Mouse (Mus musculus) stomach, embryonic 14.5 days (tissue): ENCODE data around the gene Rfx7. TPM values are rescaled to one million over a fixed set of nuclear protein-coding genes. Genes with fewer than 3 reads are reported as not detected.

Source experiments
- ATAC-seq: fragments of 200-750 bp; cut with Nextera tagmentation; 2 replicates; pipeline ENCODE4 v1.8.0; 2017; ENCODE audit warnings: low read depth, moderate TSS enrichment; ENCODE audit not compliant: insufficient number of reproducible peaks, insufficient read depth, low FRiP score
- H3K27ac ChIP-seq: fragments of 300-500 bp; sonication (generic); 2 replicates; pipeline ENCODE4 v1.5.1; 2014; ENCODE audit warnings: mild to moderate bottlenecking, low read length, moderate library complexity, mixed read lengths
- H3K27me3 ChIP-seq: fragments of 300-500 bp; sonication (generic); 2 replicates; pipeline ENCODE4 v1.6.1; 2014; ENCODE audit warnings: low read length, control low read depth, mixed read lengths; ENCODE audit not compliant: control insufficient read depth, insufficient read depth
- H3K36me3 ChIP-seq: fragments of 300-500 bp; sonication (generic); 2 replicates; pipeline ENCODE4 v1.6.1; 2014; ENCODE audit warnings: mild to moderate bottlenecking, control low read depth, low read length, moderate library complexity, mixed read lengths; ENCODE audit not compliant: control insufficient read depth, insufficient read depth
- H3K4me1 ChIP-seq: fragments of 300-500 bp; sonication (generic); 2 replicates; pipeline ENCODE4 v1.6.1; 2014; ENCODE audit warnings: low read length, control low read depth, mixed read lengths; ENCODE audit not compliant: control insufficient read depth, insufficient read depth
- H3K4me2 ChIP-seq: fragments of 300-500 bp; sonication (generic); replicated peaks from 2 replicates; pipeline ENCODE4 v1.6.1; 2014; ENCODE audit warnings: low read depth, low read length, control low read depth
- H3K4me3 ChIP-seq: fragments of 300-500 bp; sonication (generic); 2 replicates; pipeline ENCODE4 v1.5.1; 2014; ENCODE audit warnings: low read depth, low read length, control low read depth
- H3K9ac ChIP-seq: fragments of 300-500 bp; sonication (generic); replicated peaks from 2 replicates; pipeline ENCODE4 v1.6.1; 2014; ENCODE audit warnings: low read depth, mild to moderate bottlenecking, control low read depth, low read length, moderate library complexity, mixed read lengths
- H3K9me3 ChIP-seq: fragments of 300-500 bp; sonication (generic); 2 replicates; pipeline ENCODE4 v1.6.1; 2016; ENCODE audit warnings: low read depth, low read length, control low read depth; ENCODE audit not compliant: control insufficient read depth
- WGBS: fragments of 180-500 bp; shearing (Covaris S2); extraction: QIAGEN DNeasy Blood & Tissue Kit; methylation state at CpG from one replicate; pipeline ENCODE4 v1.1.7; 2014; 5-methylcytosine and 5-hydroxymethylcytosine counted together
- polyA plus RNA-seq: library from polyadenylated mRNA; unstranded; fragments of >200 nt; fragmentation: Nextera tagmentation; extraction: Ambion mirVana; gene quantifications from 2 replicates; pipeline ENCODE4 v1.2.1, GENCODE M21; 2014

Rfx7 gene
- polyA plus RNA-seq, 1 experiment from 2014 or later, result 21.7 TPM

DNA sequence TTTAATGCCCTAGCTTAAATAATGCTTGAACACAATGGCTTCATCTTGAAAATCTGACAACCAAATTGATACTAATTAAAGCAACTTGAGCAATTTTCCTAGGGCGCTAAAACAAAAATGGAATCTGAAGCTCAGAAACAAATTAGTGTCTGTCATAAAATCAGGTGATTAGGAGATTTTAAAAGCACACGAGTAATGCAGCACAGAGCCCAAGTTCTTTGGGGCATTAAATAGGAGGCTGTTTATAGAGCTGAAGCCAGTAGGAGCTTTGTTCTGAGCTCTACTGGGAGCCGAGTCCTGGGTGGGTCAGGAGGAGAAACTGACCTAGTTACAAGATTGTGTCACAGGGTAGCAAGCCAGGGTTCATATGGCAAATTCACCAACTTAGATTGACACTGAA is 34.9 kb upstream of the Rfx7 start:
- ATAC-seq, result no peak
- no peak overlapping the region for H3K4me2 ChIP-seq
- 0 out of 2 replicates have a peak, but pooled peaks cover 4% of the 10 kb centered on the region for H3K4me1 ChIP-seq
- H3K27me3 ChIP-seq, result no peaks in the 10 kb centered on the region
- H3K9me3 ChIP-seq, result no peaks in the 10 kb centered on the region
- no peak overlapping the region for H3K27ac ChIP-seq
- H3K36me3 ChIP-seq, result no peaks in the 10 kb centered on the region
- H3K9ac ChIP-seq, result no peak overlapping the region
- H3K4me3 ChIP-seq, result no peak overlapping the region
- WGBS, result 71% methylated on average over 3 of the region's 3 CpGs

DNA sequence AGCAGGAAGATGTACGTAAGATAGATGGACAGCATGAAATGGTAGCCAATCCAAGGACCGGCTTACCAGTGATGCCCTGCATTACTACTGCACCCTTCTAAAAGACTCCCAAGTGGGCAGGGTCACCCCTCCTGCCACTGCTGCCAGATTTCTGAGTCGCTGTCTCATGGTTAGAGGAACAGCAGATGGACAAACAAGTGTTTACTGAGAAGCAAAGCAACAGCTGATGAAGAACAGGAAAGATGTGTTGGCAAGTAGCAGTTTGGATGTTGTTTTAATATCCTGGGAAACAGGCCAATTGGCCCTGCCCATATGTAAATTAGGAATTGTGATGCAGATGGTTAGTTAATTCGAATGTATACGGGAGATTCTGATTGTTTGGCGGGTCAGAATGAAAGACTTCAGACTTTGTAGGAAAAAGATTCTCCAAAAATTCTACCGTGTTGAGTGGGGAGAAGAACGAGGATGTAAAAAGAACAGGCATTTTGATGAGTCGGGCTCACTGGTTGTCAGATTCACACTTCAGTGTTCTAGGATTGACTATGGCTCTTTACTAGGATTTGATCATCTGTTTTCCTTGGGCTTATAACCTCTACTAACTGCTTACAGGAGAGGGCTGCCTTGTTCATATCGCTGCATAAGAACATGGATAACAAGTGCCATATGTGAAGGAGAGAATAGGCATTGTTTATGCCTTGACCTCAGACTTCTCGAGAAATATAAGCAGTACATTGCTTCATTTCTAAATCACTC is 19.6 kb upstream of the Rfx7 start:
- no peaks in the 10 kb centered on the region for H3K9me3 ChIP-seq

DNA sequence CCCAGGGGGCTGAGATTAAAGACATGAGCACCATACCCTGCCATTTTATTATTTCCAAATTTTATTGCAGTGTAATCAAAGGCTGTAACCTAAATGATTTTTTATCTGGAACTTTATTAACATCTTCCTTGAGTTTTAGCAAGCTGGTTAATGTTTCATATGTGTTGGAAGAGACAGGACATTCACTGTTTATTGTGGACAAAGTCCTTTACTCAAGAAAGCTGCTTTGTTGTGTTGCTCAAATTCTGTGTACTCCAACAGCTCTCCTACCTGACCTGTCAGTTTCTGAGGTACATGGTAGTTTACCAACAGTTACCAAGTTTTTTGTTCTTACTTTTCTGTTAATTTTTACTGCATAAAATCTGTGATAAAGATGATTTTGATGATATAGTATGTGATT is 16.7 kb upstream of the Rfx7 start:
- H3K4me1 ChIP-seq, result no peaks in the 10 kb centered on the region
- no peak for ATAC-seq
- no peak overlapping the region for H3K27ac ChIP-seq
- H3K36me3 ChIP-seq, result no peaks in the 10 kb centered on the region
- H3K4me3 ChIP-seq, result no peak overlapping the region
- H3K9me3 ChIP-seq, result no peaks in the 10 kb centered on the region
- no peak overlapping the region for H3K4me2 ChIP-seq
- H3K27me3 ChIP-seq, result no peaks in the 10 kb centered on the region
- no peak overlapping the region for H3K9ac ChIP-seq

More for the DNA sequence above, 19.6 kb upstream of the Rfx7 start:
- H3K27ac ChIP-seq, result no peak overlapping the region
- WGBS, result 58% methylated on average over 11 of the region's 11 CpGs
- H3K4me2 ChIP-seq, result no peak overlapping the region
- no peak overlapping the region for H3K9ac ChIP-seq
- no peak for ATAC-seq
- H3K4me3 ChIP-seq, result no peak overlapping the region
- no peaks in the 10 kb centered on the region for H3K36me3 ChIP-seq
- H3K27me3 ChIP-seq, result no peaks in the 10 kb centered on the region
- no peaks in the 10 kb centered on the region for H3K4me1 ChIP-seq

DNA sequence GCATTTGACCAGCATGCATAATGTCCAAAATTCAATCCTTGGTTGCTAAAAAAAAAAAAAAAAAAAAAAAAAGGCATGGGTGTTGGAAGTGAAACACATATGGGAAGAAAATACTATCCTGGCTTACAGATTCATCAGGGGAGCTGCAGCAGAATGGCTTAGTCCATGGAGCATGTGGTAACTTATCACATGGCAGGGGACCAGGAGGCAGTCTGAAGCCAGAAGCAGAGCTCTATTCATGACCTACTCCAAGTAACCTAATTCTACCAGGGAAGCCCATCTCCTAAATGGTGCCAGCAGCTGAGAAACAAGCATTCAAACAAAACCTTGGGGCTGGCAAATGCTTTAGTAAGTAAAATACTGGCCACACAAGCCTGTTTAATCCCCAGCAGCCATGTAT is 12.8 kb upstream of the Rfx7 start:
- no peak for ATAC-seq
- Histone ChIP-seq H3K4me2 (no peak overlapping the region), H3K27me3 (no peaks in the 10 kb centered on the region), H3K27ac (no peak overlapping the region), H3K36me3 (no peaks in the 10 kb centered on the region), H3K4me1 (no peaks in the 10 kb centered on the region), H3K9ac (no peak overlapping the region), H3K4me3 (no peak overlapping the region), H3K9me3 (no peaks in the 10 kb centered on the region)

DNA sequence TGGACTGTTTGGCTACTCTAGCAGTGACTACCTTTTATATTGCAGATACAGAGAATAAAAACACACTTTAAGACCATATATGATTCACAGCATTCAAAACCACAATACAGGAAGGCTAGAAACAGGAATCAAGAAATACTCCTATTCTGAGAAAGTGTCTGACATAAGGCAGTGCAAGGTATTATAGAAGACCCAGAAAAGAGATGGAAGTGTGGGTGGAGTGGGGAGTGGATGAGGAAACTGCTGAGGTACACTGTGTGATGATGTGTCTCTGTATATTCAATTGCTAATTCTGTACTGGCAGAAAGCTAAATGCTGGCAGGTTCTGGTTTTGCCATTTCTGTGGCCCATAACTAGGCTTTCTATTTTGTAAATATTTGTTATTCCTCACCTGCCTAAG is 11.2 kb upstream of the Rfx7 start:
- Histone ChIP-seq H3K27ac (no peak overlapping the region), H3K36me3 (no peaks in the 10 kb centered on the region), H3K4me1 (no peaks in the 10 kb centered on the region), H3K4me2 (no peak overlapping the region), H3K9ac (no peak overlapping the region), H3K9me3 (no peaks in the 10 kb centered on the region), H3K4me3 (no peak overlapping the region), H3K27me3 (no peaks in the 10 kb centered on the region)
- no peak for ATAC-seq

DNA sequence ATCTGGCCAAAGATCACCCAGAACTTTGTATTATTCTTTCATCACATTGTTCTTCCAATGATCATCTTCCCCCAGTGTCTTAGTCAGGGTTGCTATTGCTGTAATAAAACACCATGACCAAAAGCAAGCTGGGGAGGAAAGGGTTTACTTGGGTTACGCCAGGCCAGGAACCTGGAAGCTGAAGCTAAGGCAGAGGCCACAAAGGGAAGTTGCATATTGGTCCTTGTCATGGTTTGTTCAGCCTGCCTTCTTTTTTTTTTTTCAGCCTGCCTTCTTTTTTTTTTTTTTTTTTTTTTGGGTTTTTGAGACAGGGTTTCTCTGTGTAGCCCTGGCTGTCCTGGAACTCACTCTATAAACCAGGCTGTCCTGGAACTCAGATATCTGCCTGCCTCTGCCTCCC is 5.9 kb upstream of the Rfx7 start:
- Histone ChIP-seq H3K9ac (no peak overlapping the region), H3K27ac (no peak overlapping the region), H3K4me3 (no peak overlapping the region), H3K27me3 (no peaks in the 10 kb centered on the region), H3K4me2 (no peak overlapping the region), H3K4me1 (peaks cover 6% of the 10 kb centered on the region), H3K36me3 (no peaks in the 10 kb centered on the region), H3K9me3 (no peaks in the 10 kb centered on the region)
- 93% methylated on average over 1 of the region's 1 CpGs for WGBS
- no peak for ATAC-seq

DNA sequence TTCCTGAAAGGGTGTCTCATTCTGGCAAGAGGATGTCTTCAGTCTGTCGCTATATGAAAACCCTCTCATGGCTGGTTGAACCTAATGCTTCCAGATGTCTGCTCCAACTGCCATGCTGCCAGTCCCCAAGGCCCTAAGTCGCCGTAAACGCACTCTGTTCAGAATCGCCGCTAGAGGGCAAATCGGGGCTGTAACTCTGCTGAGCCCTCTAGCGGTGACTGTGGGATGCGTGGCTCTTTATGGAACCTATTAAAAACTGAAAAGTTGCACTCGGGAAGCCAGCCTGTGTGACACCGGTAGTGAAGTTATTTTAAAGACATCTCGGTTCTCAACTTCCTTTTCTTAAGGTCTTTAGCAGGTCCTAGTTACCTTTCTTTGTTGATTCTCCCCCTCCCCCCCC is 1.8 kb upstream of the Rfx7 start:
- Histone ChIP-seq H3K27ac (no peak overlapping the region), H3K9me3 (no peaks in the 10 kb centered on the region), H3K4me2 (0 out of 2 replicates have a peak overlapping the region, but pooled peaks have one; percentile 3), H3K27me3 (no peaks in the 10 kb centered on the region), H3K9ac (no peak overlapping the region), H3K36me3 (no peaks in the 10 kb centered on the region), H3K4me3 (no peak overlapping the region), H3K4me1 (peaks cover 9% of the 10 kb centered on the region)
- under 1% methylated on average over 12 of the region's 12 CpGs for WGBS
- no peak for ATAC-seq

DNA sequence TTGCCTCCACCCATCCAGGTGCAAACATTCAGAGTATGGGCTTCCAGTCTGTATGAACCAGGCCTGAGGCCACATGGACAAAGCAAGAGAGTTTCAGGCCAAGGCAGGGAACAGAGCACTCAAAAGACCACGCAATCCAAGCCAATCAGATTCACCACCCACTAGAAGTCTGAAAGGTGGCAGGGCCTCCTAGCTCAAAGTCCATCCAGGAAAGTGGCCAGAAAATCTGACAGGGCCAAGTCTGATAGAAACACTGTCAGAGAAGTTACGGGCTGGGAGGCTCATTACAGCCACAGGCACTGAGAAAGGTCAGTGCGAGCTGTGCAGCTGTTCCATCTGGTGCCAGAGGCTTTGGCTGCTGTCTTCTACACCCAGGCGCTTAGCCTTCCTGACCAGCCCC is 1.2 kb upstream of the Rfx7 start:
- Histone ChIP-seq H3K9me3 (no peaks in the 10 kb centered on the region), H3K27ac (peak overlapping the region; percentile 99), H3K4me1 (peaks cover 9% of the 10 kb centered on the region), H3K9ac (no peak overlapping the region; the same call in 1 of the 2 replicates), H3K4me2 (peak overlapping the region; percentile 62), H3K4me3 (peak overlapping the region; percentile 95), H3K36me3 (no peaks in the 10 kb centered on the region), H3K27me3 (no peaks in the 10 kb centered on the region)
- ATAC-seq, result no peak; the same call in 1 of the 2 replicates
- WGBS, result 25% methylated on average over 4 of the region's 4 CpGs
